Mouse (Mus musculus) CH12.LX (cell line): ENCODE data around the gene Ccnt1. TPM values are rescaled to one million over a fixed set of nuclear protein-coding genes. Genes with fewer than 3 reads are reported as not detected.

Experiments used
- DNase-seq: peaks from one replicate; pipeline ENCODE4 v3.0.0-alpha.2; 2013; ENCODE audit errors: extremely low read depth
- H3K27ac ChIP-seq: 2 replicates; pipeline ENCODE4 v1.5.1; 2012; ENCODE audit warnings: low read depth, mild to moderate bottlenecking, control low read depth, moderate library complexity; ENCODE audit not compliant: insufficient read depth
- H3K27me3 ChIP-seq: replicated peaks from 2 replicates; pipeline ENCODE3; 2012; ENCODE audit warnings: inconsistent platforms
- H3K36me3 ChIP-seq, 2 experiments: replicated peaks in 1 of 2; 2 replicates each; pipeline versions ENCODE3 to v1.6.1; 2012; ENCODE audit warnings: inconsistent platforms in 1 of 2, low read length in 1 of 2, mild to moderate bottlenecking in 1 of 2, mixed read lengths in 1 of 2, moderate library complexity in 1 of 2; ENCODE audit not compliant: control insufficient read depth in 1 of 2, insufficient read depth in 1 of 2
- H3K4me1 ChIP-seq, 2 experiments: 2 replicates each; pipeline ENCODE4 v1.6.1; 2012; ENCODE audit warnings: inconsistent platforms in 1 of 2, moderate library complexity in 1 of 2; ENCODE audit not compliant: insufficient read depth in 2 of 2, control insufficient read depth in 1 of 2
- H3K4me2 ChIP-seq: 2 replicates; pipeline ENCODE4 v1.6.1; 2012; ENCODE audit warnings: low read depth, mild to moderate bottlenecking, control low read depth; ENCODE audit not compliant: poor library complexity, insufficient read depth, severe bottlenecking
- H3K4me3 ChIP-seq, 3 experiments: fragments of 150-350 bp in 1 of 3; sonication (generic) in 1 of 3; replicated peaks in 1 of 3; 2 replicates each; pipeline versions ENCODE3 to v1.5.1; 2011 to 2012; ENCODE audit warnings: low read depth in 2 of 3, low read length in 2 of 3, mild to moderate bottlenecking in 2 of 3, moderate library complexity in 2 of 3, control low read depth in 1 of 3, improper control_type of control experiment in 1 of 3, inconsistent platforms in 1 of 3, mixed read lengths in 1 of 3; ENCODE audit not compliant: poor library complexity in 1 of 3
- H3K79me2 ChIP-seq: replicated peaks from 2 replicates; pipeline ENCODE4 v1.6.1; 2012; ENCODE audit warnings: mild to moderate bottlenecking, moderate library complexity; ENCODE audit not compliant: control insufficient read depth, poor library complexity, insufficient read depth, severe bottlenecking; ENCODE audit errors: extremely low read depth
- H3K9ac ChIP-seq: 2 replicates; pipeline ENCODE4 v1.6.1; 2012; ENCODE audit warnings: low read depth, mild to moderate bottlenecking, control low read depth, moderate library complexity; ENCODE audit not compliant: insufficient read depth
- H3K9me3 ChIP-seq: replicated peaks from 2 replicates; pipeline ENCODE3; 2012; ENCODE audit warnings: low read length, inconsistent platforms, mixed read lengths
- BHLHE40 ChIP-seq: IDR thresholded peaks from 2 replicates; pipeline ENCODE4 v1.6.1; 2011; ENCODE audit warnings: mild to moderate bottlenecking, low read depth, low read length, improper control_type of control experiment
- CHD1 ChIP-seq: IDR thresholded peaks from 2 replicates; pipeline ENCODE4 v1.6.1; 2012; ENCODE audit warnings: low read depth, low read length, improper control_type of control experiment, inconsistent platforms
- CTCF ChIP-seq, 2 experiments: IDR thresholded peaks in 1 of 2; conservative IDR thresholded peaks in 1 of 2; 2 replicates each; pipeline ENCODE4 v1.5.1; 2011 to 2012; ENCODE audit warnings: low read depth in 2 of 2, low read length in 2 of 2, improper control_type of control experiment in 1 of 2, inconsistent platforms in 1 of 2, mild to moderate bottlenecking in 1 of 2, moderate library complexity in 1 of 2
- EP300 ChIP-seq: IDR thresholded peaks from 2 replicates; pipeline ENCODE4 v1.6.1; 2011; ENCODE audit warnings: low read length, improper control_type of control experiment
- GABPA ChIP-seq: IDR thresholded peaks from 2 replicates; pipeline ENCODE4 v1.6.1; 2012; ENCODE audit warnings: low read depth, low read length, improper control_type of control experiment, inconsistent platforms; ENCODE audit not compliant: insufficient replicate concordance
- IRF4 ChIP-seq: IDR thresholded peaks from 2 replicates; pipeline ENCODE4 v1.6.1; 2014; ENCODE audit warnings: low read depth, mild to moderate bottlenecking, inconsistent platforms, low read length, improper control_type of control experiment
- JUND ChIP-seq: conservative IDR thresholded peaks from 2 replicates; pipeline ENCODE4 v1.6.1; 2011; ENCODE audit warnings: low read depth, low read length, improper control_type of control experiment
- MAFK ChIP-seq: IDR thresholded peaks from 2 replicates; pipeline ENCODE4 v1.6.1; 2011; ENCODE audit warnings: low read length, improper control_type of control experiment; ENCODE audit not compliant: insufficient replicate concordance
- MAX ChIP-seq: IDR thresholded peaks from 2 replicates; pipeline ENCODE4 v1.6.1; 2011; ENCODE audit warnings: low read length, improper control_type of control experiment
- MEF2A ChIP-seq: IDR thresholded peaks from 2 replicates; pipeline ENCODE4 v1.6.1; 2014; ENCODE audit warnings: low read depth, mild to moderate bottlenecking, inconsistent platforms, low read length, improper control_type of control experiment, borderline replicate concordance
- MXI1 ChIP-seq: IDR thresholded peaks from 2 replicates; pipeline ENCODE4 v1.6.1; 2011; ENCODE audit warnings: mild to moderate bottlenecking, low read depth, low read length, improper control_type of control experiment
- MYC ChIP-seq: IDR thresholded peaks from 2 replicates; pipeline ENCODE4 v1.6.1; 2011; ENCODE audit warnings: low read depth, mild to moderate bottlenecking, improper control_type of control experiment, low read length
- RCOR1 ChIP-seq: conservative IDR thresholded peaks from 2 replicates; pipeline ENCODE4 v1.6.1; 2012; ENCODE audit warnings: low read depth, mild to moderate bottlenecking, inconsistent platforms, low read length, improper control_type of control experiment
- UBTF ChIP-seq: IDR thresholded peaks from 2 replicates; pipeline ENCODE4 v1.6.1; 2012; ENCODE audit warnings: low read depth, mild to moderate bottlenecking, inconsistent platforms, low read length, improper control_type of control experiment, moderate library complexity
- ZMIZ1 ChIP-seq: IDR thresholded peaks from 2 replicates; pipeline ENCODE4 v1.6.1; 2012; ENCODE audit warnings: low read depth, mild to moderate bottlenecking, inconsistent platforms, low read length, improper control_type of control experiment
- ZNF384 ChIP-seq: IDR thresholded peaks from 2 replicates; pipeline ENCODE4 v1.6.1; 2012; ENCODE audit warnings: low read depth, low read length, improper control_type of control experiment, inconsistent platforms
- dilution Hi-C: fragments of 300-500 bp; cut with MboI; formaldehyde crosslinking; loops from 2 replicates; pipeline ENCODE4 v1.14.3; 2020; ENCODE audit warnings: low sequenced_read_pairs; ENCODE audit not compliant: extremely low pct_unique_long_range_greater_than_20kb, extremely low pct_ligation_motif_present
- in situ Hi-C: fragments of 300-500 bp; cut with MboI; formaldehyde crosslinking; loops from 3 replicates; pipeline ENCODE4 v1.14.3; 2019; ENCODE audit warnings: low sequenced_read_pairs, low pct_ligation_motif_present, low pct_unique_long_range_greater_than_20kb, mixed read lengths
- polyA plus RNA-seq: library from polyadenylated mRNA; unstranded; fragments of >175 nt; gene quantifications from 2 replicates; pipeline ENCODE4 v1.2.1, GENCODE M21; 2012; ENCODE audit warnings: low read depth; ENCODE audit not compliant: insufficient read length
- total RNA-seq, 2 experiments: library from RNA; depleted of rRNA; stranded (reverse); fragments of 300-350 nt in 1 of 2; fragments of >200 nt in 1 of 2; gene quantifications; 2 replicates each; pipeline ENCODE4 v1.2.3; 2012 to 2014

The Ccnt1 gene
- total and polyA plus RNA-seq, 3 experiments: 36.8 to 73.3 (median 41.3) TPM

GRCm38 (mm10) chr15:98601832-98602190, 31.1 kb upstream of the Ccnt1 start:
- H3K4me2 ChIP-seq: no peak overlapping the region
- in situ Hi-C loops (no loop called here), dilution Hi-C loops (no loop called here)
- DNase-seq: no peak
- no peaks in the 10 kb centered on the region for H3K9me3 ChIP-seq
- peaks cover 8 to 10% of the 10 kb centered on the region in 2 experiments for H3K4me1 ChIP-seq
- H3K27me3 ChIP-seq: peaks cover 92% of the 10 kb centered on the region
- H3K36me3 ChIP-seq: no peaks in the 10 kb centered on the region
- TF ChIP-seq UBTF (no peak), RCOR1 (no peak), MAX (no peak), MXI1 (no peak), ZNF384 (no peak), ZMIZ1 (no peak), MEF2A (no peak), MYC (no peak), CTCF (conservative IDR thresholded peaks at IDR 0.05 in 1 of 2, IDR thresholded peaks at IDR 0.05 in 1 of 2; ENCODE audit: low read depth in 2 of 2, low read length in 2 of 2) (no peak), IRF4 (no peak), CHD1 (no peak), GABPA (no peak), MAFK (no peak)
- H3K27ac ChIP-seq: no peak overlapping the region
- H3K9ac ChIP-seq: no peak overlapping the region
- no peaks in the 10 kb centered on the region for H3K79me2 ChIP-seq
- H3K4me3 ChIP-seq: no peak overlapping the region

DNA sequence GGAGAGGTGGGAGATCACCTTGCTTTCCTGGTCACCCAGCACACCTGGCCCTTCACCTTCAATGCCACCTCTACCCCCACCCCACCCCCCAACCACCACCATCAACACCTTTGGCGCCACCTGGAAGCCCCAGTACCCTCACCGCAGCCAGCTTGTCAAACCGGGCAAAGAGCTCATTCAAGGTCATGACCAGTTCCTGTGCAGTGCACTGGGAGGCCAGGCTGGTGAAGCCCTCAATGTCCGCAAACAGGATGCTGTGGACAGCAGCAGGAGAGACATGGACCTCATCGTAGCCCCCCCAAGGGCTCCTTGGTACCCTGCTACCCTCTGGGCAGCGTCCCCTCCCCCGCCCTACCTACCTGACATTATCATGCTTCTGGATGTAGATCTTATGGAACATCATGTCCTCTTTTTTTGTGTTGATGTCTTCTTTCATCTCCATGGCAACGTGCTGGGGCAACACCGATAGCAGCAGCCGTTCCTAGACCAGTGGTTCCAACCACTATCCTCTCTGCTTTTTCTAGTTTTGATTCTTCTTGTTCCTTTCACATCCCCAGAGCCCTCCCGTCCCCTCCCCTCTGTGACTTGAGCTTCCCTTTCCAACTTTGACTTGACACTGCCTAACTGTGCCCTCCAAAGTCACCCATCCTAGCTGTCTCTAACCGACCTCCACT, 29.4 kb upstream of the Ccnt1 start:
- H3K36me3 ChIP-seq: no peaks in the 10 kb centered on the region
- in situ Hi-C loops (no loop called here), dilution Hi-C loops (no loop called here)
- H3K4me3 ChIP-seq: no peak overlapping the region
- H3K27ac ChIP-seq: no peak overlapping the region
- H3K4me1 ChIP-seq: peaks cover 13 to 14% of the 10 kb centered on the region in 2 experiments
- no peaks in the 10 kb centered on the region for H3K9me3 ChIP-seq
- H3K79me2 ChIP-seq: no peaks in the 10 kb centered on the region
- peaks cover 94% of the 10 kb centered on the region for H3K27me3 ChIP-seq
- H3K4me2 ChIP-seq: no peak overlapping the region
- TF ChIP-seq BHLHE40 (no peak), IRF4 (peak; percentile 49)
- no peak overlapping the region for H3K9ac ChIP-seq
- peak; percentile 52 for DNase-seq

DNA sequence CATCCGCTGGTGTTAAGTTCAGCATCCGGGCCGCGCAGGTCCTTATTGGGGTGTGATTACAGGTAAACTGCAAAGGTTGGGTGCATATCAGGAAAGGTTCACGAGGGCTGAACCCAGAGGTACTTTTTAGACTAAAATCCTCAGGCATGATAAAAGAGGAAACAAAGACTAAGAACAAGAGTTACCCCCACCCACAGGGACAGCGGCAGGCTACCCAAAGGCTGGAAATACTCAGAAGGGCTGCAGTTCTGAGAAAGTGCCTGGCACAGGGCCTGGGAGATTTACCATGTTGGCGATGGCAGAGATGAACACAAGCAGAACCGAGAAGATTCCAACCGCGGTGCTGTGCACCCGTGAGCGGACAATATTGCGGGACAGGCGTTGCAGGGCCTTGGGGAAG, 25.9 kb upstream of the Ccnt1 start:
- peak; percentile 35 for DNase-seq
- H3K4me1 ChIP-seq: peaks cover 22 to 23% of the 10 kb centered on the region in 2 experiments
- no peaks in the 10 kb centered on the region for H3K79me2 ChIP-seq
- peaks cover 94% of the 10 kb centered on the region for H3K27me3 ChIP-seq
- no peak overlapping the region for H3K4me3 ChIP-seq
- H3K9me3 ChIP-seq: no peaks in the 10 kb centered on the region
- in situ Hi-C loops (no loop called here), dilution Hi-C loops (no loop called here)
- no peak overlapping the region for H3K4me2 ChIP-seq
- H3K36me3 ChIP-seq: no peaks in the 10 kb centered on the region
- H3K9ac ChIP-seq: no peak overlapping the region
- H3K27ac ChIP-seq: no peak overlapping the region
- TF ChIP-seq BHLHE40 (0 out of 2 replicates have a peak, but pooled peaks have one; percentile 35), EP300 (peak; percentile 66), MEF2A (peak; percentile 16; the same call in 1 of the 2 replicates), JUND (0 out of 2 replicates have a peak, but pooled peaks have one; percentile 36), GABPA (no peak), IRF4 (peak; percentile 68; the same call in 1 of the 2 replicates)
